Mouse (Mus musculus) mouse embryonic stem cell (cell line): ENCODE results near the gene Slx4ip.

Experiments used
- in situ Hi-C, 2 experiments: fragments of 300-500 bp; cut with MboI; formaldehyde crosslinking; loops; 1 replicate in 1 of 2; 3 replicates in 1 of 2; pipeline ENCODE4 v1.14.3; 2019 to 2020; ENCODE audit warnings: low sequenced_read_pairs in 2 of 2, low pct_unique_long_range_greater_than_20kb in 1 of 2, mixed read lengths in 1 of 2; ENCODE audit not compliant: unreplicated experiment in 1 of 2

Slx4ip gene

DNA sequence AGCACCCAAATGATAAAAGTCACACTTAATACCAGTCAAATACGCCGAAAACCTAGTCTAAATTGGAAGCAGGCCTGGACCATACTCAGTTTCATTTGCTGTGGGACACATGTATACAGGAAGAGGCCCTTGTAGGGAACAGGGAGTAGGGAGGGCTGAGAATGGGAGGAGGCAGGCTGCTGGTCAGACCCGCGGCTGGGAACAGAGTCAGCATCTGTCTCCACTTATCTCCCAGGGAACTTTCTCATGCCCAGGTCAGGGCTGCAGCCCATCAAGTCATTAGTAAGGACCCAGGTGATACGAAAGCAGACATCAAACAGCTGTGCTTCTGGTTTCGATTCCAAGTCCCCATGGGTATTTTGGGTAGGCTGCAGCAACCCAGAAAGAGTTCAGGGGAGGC, 196.7 kb downstream of the Slx4ip start:
- in situ Hi-C loops: no loop called here

DNA sequence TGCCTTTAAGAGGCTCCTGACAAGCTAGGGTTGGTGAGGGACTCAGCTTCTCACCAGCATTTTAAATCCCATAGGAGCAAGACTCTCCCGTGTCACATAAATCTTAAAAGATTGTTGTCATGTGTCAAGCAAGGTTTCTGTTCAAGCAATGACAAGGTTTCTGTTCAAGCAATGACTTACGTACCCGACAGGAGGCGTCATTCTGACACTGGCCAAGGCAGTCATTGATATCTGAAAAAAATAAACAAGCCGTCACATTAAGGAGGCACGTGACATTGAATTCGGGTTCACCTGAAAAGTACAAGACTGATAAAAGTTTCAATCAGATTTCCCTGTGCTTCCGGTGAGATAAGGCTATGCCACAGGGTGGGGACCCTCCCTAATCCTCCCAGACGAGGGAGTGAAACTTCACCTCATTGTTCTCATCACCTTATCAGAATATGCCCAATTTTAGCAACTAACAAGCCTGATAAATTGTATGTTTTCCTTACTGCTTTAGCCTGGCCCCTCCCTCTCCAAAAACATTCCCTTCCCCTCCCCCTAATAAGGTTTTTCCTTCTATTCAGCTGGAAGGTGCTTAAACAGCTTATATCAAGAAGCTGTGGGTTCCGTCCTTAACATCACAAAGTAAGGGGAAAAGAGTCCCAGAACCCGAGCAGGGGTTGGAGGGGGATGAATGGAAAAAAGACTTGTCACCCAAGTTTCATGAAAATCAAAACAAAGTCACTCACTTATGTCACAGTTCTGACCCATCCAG, 200.9 kb downstream of the Slx4ip start:
- in situ Hi-C loops: no loop called here

DNA sequence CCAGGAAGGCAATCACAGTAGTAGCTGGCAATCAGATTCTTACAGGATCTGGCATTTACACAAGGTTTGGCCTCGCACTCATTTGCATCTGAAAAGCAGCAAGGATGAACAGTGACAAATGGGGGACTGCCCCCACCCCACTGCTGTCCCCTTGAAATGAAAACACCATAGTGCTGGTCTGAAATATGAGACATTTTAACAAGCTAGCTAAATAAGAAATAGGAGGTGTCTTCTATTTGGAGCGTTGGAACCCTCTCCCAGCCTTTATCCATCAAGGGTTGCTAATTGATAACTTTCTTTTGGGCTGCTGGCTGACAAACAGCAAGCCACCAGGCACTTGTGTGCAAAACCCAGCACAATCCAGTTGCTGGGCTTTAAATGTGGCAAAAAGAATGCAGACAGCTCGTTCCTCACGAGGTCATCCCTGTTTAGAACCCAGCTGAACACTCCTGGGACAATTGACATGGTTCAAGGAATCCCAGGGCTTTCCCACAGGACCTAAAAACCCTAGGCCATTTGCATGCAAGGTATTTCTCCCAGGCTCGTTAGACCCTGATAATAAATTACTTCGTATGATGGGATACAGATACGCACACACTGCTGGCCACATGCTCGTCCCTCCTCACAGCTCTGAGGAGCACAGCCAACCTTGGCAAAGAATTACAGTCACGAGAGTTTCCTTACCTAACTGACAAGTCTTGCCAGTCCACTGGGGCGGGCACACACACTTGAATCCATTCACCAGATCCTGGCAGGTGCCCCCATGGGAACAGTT, 201.7 kb downstream of the Slx4ip start:
- in situ Hi-C loops: no loop called here

DNA sequence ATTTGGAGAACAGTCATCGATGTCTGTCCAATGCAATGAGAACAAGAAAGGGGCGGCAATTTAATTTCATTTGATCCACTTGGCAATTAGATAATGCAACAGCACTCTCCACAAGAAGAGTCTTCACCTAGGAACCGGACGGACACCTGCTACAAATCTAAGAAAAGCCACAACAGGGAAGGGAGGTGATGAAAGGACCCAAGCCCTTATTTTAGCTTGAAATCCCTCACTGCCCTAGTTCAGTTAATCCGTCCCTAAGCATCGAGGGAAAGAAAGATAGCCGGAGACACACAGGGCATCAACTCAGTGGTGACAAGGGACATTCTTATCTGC, 202.2 kb downstream of the Slx4ip start:
- in situ Hi-C loops: no loop called here

DNA sequence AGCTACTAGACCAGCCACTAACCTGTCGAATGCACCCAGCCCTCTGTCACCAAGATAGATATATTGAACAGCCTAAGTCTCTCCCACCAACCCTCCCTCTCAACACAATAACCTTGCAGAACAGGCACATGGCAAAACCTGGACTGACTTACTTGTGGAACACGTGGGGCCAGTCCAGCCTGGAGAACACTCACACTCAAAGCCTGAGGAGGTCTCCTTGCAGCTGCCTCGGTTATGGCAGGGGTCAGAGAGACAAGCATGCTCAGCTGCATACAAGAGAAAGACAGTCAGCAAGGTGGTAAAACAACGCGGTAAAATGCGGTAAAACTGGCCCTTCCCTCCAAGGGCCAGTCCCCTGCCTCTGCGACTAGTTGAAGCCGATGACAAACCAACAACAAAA, 203.3 kb downstream of the Slx4ip start:
- in situ Hi-C loops: no loop called here

DNA sequence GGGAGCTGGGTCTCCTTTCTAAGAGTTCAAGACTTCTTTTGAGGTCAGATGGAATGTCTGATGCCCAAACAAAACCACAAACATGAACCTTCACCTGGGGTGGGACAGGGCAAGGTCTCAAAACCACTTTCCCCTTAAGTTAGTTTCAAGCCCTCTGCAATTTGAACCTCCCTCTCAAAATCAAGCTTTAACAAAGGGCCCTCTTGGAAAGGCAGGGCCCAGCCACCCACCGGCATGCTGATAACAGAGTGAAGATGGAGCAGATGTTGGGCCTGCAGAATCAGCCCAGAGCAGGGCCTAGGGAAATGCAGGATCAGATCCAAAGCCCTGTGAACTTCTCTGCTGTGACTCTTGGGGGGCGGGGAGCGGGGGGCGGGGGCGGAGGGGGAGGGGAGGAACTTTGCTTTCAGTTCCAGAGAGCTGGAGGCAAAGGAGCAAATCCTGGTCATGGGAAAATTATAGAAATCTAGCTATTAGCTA, 206.0 kb downstream of the Slx4ip start:
- in situ Hi-C loops: no loop called here

DNA sequence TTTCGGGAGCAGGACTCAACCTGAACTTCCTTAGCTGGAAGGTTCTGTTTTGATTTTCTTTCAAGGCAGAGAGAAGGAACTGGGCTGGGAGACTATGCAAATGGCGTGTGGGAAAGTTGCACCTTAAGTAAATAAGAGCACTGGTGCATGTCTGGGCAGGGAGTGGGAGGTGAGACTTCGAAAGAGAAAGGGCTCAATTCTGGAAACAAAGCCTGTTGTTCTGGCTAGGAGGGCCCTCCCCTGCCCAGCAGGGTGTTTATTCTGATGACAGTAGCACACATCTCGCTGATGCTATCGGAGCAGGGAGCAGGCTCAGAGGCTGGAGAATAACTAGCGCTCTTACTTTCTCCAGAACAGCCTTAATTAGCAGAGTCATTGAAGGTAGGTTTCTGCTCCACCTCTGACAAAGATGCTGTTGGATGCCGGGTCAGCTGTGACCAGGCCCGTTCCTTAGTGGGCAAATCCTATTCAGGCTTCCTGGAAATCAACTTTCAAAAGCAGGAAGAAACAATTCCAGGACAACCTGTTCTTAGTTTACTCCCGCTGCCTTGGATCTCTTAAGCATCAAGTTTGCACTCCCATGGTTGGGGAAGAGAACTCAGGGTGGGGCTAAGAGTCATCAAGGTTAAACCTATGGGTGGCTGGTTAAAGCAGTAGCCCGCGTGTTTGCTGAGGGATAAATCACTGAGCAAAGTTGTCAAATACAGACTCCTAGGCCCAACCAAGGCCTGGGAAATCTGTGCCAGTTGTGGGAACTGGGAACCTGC, 207.4 kb downstream of the Slx4ip start:
- in situ Hi-C loops: no loop called here

DNA sequence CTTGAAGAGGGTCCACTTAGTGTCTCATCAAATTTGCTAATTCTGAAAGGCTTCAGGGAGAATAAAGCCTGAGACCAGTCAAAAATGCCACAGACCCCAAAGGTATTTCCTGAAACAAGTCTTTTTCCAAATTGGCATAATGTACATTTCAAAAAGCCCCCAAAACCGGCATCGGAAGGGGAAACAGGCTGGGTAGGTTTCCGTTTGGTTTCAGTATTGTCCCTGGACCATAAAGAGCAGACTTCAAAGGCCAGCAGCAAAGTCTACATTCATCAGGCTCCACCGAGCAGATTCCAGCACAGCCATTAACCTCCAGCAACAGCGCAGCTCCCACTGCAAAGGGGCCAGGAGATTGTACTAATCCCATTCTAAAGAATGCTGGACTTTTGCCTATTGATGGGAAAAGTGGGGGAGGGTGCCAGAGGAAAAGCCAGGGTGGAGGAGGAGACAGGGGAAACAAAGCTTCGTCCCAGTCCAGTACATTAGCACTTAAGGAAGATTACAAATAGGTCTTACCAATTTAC, 208.3 kb downstream of the Slx4ip start:
- in situ Hi-C loops: no loop called here

DNA sequence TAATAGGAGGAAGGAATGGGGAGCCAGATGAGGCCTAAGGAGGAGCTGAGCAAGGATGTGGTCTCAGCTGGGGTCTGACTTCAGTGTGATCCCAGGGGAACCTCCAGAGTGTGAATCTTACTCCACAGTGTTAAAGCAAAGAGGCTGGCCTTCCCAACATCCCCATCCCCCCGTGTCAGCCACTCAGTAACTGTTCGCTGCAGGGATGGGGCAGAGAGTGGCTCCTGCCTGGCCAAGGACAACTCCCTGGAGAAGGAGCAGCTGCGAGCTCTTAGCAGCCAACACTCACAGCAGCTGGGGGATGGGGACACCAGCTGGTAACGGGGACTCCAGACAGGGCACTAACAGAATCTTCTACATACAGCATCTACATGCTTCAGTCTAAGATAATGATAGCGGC, 210.1 kb downstream of the Slx4ip start:
- in situ Hi-C loops: no loop called here

DNA sequence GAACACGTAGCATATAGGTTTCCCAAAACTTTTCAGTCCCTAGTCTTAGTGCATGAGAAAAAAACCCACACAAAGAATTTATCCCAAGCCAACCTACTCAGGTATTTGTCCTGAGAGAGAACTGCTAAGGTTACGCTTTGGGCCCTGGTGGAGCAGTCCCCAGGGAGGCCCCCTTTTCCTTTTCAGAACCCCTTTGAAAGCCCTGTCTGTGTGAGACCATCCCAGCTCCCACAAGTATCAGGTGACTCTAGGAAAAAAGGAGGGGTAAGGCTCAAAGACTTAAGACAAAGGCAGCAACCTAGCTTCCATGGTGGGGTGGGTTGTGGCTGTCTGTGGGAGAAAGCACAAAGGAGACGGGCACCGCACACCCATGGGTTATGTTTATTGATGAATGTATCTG, 216.2 kb downstream of the Slx4ip start:
- in situ Hi-C loops: no loop called here

DNA sequence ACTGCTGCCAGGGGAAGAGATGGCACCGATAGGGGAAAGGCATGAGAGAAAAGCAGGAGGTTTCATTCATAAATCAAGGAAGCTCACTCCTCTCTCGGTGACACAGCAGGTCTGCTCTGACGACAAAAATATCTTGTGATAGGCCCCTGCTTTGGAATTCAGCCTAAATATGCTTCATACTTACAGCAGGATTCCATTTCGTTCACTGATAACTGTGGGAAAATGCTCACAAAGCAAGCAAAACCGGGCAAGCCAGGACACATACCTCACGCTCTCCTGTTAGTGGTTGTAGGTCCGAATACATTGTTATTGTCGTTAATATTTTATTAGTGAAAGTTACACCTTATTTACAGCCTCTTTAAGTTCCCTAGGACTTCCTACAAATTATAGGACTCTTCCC, 216.9 kb downstream of the Slx4ip start:
- in situ Hi-C loops: no loop called here

DNA sequence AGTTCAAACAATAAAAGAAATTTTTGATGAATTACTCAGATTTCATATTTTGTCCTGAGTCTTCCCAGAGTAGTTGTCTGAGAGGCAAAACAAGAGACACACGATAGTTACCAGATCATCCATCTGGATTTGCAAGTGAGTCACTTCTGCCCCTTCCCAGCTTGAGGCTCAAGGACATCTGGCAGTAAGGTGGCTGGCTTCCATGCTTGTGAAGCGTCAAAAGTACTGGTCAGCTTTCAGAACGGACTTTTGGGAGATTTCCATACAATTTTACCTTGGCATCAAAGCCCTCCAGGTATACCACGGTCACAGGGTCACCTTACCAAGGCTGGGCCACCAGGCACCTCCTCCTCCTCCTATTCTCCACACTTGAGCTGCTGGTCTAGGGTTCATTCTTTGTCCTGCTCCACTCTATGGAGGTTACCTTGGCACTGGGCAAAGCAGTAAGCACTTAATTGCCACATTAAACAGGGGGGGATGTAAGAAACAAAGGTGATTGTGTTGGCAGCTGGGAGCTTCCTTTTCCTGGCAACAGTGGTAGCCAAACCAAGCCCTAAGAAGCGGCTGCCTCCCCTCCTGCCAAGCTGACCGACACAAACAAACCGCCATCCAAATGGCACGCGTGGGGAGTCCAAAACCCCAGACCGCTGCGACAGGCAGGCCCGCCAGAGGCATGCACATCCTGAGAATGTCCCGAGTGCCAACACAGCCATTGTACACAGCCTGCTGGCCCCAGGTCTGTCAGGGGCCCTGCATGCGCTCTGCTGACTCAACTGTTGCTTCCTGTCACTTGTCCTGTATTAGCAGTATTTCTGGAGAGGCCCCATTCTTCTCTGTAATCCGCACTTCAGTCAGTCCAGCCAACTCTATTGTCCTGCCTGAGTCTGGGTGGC, 218.5 kb downstream of the Slx4ip start:
- in situ Hi-C loops: no loop called here

DNA sequence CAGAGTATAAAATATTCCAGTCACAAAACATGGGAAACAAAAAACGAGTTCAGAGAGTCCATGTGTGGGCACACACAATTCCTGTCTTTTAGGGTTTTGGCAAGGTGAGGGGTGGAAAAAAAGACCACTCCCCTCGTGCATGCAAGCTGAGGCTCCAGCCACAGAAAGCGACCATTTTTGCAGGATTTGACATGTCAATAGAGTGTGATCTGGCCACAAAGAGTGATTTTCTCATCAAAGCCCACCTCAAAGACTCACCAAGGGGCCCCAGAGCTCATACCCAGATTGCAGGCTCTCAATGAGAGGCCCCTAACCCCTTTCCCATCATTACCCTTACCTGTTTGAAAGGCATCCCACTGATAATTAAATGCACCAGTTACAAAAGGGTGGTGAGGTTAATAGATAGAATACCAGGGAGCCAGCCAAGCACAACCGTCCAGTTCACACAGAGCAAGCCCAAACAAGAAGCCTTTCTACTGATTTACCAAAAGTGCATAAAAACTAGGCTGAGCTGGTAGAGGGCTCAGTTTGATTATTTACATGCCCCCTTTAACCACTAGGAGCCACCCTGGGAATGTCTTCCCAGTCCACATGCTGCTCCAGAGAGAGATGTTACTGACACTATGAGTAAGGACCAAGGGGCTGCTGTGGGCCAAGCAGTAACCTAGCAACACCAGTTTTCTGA, 219.3 kb downstream of the Slx4ip start:
- in situ Hi-C loops: no loop called here

DNA sequence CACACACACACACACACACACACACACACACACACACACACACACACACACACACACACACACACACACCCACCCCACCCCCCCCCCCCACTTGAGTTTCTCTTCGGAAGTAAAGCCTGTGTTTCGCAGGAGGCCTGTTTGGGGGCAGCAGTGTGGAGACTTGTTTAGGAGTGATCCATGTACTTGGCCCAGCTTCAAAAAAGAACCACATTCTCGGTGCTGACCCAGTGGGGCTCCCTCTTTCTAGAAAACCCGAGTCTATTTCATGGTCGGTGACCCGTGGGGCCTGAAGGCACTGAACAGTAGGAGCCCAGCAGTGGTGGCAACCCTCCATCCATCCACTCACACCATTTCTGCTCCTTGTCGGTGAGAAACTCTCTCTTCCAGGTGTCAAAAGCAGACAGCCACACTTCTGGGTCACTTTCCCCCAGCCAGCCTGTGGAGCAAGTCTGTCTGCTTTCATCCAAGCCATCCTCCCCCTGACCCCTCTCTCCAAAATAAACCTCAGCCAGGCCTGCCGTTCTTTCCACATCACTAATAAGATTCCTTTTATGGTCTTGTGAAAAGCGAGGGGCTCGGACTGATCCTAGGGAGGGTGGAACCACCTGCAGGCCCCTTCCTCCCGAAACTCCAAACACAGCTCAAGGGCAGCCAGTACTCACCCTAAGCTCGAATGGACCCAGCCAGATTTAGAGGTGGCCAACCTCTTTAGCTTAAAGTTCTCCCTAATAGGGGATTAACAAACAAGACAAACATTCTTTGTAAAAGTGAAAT, 222.5 kb downstream of the Slx4ip start:
- in situ Hi-C loops: no loop called here

DNA sequence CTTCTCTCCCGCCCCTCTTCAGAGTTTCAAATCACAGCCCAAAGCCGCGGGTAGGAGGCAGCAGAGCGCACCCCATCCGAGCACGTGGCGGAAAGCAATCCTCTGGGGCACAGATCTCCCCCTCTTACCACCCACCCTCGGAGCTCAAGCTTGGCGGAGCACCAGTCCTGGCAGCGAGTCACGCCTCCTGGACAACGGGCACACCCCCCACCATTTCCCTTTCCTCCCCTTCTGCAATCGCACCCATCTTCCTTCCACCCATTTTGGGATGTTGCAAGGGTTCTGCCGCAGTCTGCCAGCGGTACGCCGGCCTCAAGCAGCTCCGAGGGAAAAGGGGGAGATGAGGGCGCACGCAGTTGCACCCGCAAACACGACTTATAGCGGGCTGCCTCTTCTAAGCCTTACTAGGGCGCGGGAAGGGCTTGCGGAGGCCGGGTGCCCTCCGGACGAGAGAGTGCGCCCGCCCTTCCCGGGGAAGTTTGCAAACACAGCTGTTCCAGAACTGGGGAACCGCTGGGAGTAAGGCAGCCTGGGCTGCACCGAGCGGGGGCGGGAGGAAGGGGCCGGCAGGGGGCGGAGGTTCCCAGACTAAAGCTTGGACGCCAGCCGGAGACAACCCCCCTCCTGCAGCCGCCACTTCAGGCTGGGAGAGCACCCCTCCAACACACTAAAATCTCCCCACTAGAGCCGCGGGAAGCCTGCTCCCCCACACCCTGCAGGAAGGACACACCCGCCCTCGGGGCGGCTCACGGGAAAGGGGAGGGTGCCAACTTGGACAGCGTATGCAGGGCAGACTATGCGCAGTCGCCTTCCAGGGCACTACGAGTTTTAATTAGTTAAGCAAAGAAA, 223.5 kb downstream of the Slx4ip start:
- in situ Hi-C loops: no loop called here
